Mouse (Mus musculus) A20 (cell line): ENCODE measurements at regions not wholly inside any gene's neighbourhood (a gene's known extent, or its start where the extent isn't known, plus 50 kb on each side); places are given as distances from the start of the nearest gene placed in this dataset.

Source experiments
- DNase-seq: peaks from one replicate; pipeline ENCODE4 v3.0.0-alpha.2; 2011; ENCODE audit warnings: low read depth, low spot score

GRCm38 (mm10) chr13:31166286-31166685 is 192.3 kb downstream of the Gm5447 start:
- DNase-seq, result no peak

- no peak for DNase-seq
Observed at GRCm38 (mm10) chr13:31168854-31169253, 194.8 kb downstream of the Gm5447 start.

- no peak for DNase-seq
Observed at GRCm38 (mm10) chr13:31171751-31172150, 197.7 kb downstream of the Gm5447 start.

DNA sequence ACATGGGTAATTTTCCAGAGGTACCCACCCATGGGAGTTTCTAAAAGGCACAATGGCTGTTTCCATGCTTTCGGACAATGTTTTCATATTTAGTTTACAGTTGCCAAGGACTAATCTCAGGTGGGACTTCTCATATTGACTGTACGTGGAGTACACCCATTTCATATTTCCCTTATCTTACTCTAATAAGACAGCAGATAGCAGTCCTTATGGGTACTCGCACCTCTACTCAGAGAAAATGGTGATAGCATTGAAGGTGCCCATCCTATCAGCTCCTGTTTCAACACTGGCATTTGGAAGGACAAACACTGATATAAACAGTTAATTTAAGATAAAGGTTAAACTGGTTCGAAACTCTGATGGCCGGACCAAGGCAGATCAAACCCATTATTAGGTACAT is 198.6 kb downstream of the Gm5447 start:
- DNase-seq, result no peak

GRCm38 (mm10) chr13:31177999-31178783 is 204.2 kb downstream of the Gm5447 start:
- DNase-seq, result no peak

GRCm38 (mm10) chr13:31178964-31179363 is 205.0 kb downstream of the Gm5447 start:
- DNase-seq, result no peak

GRCm38 (mm10) chr13:31179407-31180001 is 205.5 kb downstream of the Gm5447 start:
- peak; percentile 79 for DNase-seq

GRCm38 (mm10) chr13:31181530-31181929 is 207.5 kb downstream of the Gm5447 start:
- DNase-seq, result no peak

GRCm38 (mm10) chr13:31184845-31185834 is 211.1 kb downstream of the Gm5447 start:
- peak; percentile 53 for DNase-seq

- no peak for DNase-seq
Observed at GRCm38 (mm10) chr13:31186805-31187589, 213.0 kb downstream of the Gm5447 start.

DNA sequence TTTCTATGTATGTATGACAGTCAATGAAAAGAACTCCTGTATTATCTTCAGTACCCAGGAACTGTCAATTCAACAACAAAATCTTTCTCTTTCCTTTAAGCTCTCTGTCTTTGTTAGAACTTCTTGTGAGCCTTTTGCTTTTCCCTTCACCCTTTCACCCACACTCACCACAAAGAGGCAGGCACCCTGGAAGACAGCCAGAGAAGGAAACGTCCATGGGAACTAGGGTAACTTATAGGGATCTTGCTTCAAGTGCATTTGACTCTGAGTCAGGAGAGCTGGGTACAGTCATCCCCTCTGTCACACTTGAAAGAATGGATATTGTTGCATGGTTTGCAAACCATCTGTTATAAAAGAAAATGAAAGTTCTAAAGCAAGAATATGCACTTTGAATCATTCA is 215.1 kb downstream of the Gm5447 start:
- DNase-seq, result no peak

DNA sequence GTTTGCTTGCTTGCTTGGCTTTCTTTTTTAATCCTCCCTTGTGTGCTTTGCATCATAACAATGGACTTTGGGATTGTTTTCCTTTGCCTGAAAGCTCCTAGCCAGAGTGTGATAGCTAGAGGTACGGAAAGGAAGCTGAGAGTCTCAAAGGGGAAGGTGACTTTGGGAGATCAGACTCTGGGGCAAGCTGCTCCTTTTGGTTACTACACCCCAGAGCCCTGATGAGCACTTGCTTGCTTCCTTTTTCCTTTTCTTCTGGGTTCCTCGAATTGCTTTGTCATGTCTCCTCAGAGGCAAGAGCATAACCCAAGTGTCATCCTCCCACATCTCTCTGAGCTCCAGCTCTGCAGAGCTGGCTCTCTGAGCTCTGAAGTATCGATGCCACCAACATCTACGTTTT is 216.0 kb downstream of the Gm5447 start:
- no peak for DNase-seq

DNA sequence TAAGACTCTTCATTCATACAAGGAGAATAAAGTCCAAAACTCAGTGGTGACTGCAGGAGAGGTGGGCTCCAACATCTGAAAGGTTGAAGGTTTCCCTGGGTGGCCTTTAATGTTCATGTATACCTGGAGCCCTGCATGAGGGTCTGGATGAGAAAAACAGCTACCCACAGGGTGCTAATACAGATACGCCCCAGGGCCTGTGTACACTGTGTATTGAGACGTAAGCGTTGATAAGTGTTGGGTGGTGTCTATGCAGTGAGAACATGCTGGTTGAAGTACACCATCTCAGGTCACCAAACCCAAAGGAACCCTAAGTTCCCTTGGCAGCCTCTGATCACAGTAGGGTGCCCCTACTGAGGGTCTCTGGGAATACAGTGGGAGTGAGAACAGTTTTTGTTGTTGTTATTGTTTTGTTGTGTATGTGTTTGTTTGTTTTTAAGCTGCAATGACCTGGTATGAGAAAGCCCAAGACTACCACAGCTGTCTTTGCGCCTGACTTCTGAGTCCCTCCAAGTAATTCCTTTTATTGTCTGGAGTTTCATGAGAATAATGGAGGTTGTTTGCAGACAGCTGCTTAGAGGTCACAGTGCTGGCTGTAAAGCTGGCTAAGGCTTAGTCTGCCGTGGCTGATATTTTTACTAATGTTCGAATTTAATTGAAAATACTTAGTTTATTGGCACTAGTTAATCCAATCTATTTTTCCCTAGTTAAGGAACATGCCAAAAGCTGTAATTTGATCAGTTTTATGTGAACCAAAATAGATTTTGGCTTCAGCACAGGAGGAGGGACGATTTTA is 217.5 kb downstream of the Gm5447 start:
- DNase-seq, result no peak

DNA sequence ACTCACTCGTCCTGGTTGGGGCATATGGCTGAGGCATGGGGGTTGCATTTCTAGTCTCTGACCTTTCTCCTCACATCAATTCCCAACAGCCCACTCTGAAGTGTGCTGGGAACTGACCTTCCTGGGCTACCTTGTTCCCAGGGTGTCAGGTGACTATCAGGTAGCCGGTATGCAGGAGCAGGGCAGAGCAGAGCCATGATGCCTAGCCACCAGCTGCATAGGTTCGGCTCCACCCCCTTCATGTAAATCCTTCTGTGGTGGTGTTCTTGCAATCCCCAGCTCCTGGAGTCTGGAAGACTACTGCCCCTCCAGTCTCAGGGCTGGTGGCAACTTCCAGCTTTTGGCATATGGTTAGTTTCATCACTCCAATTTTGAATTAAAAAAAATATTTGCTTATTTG is 221.0 kb downstream of the Gm5447 start:
- DNase-seq, result no peak

DNA sequence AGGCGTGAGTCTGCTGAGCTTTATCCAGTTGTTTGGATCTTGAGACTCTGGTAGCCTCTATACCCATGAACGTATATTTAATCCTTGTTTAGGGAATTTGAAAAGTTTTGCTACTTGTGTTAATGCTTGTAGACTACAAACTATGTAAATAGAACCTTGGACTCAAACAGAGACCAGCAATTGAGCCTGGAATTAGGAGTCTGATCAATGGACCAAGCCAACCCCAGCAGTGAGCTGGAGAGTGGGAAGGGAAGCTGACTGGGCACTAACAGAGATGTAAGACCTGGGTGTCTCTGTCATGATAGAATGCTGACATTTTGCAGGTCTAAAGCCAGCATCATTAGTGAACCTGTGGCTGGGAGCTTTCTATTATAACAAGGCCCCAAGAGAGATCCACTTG is 222.5 kb downstream of the Gm5447 start:
- DNase-seq, result no peak

- DNase-seq, result no peak
Observed at GRCm38 (mm10) chr13:31197593-31197992, 223.6 kb downstream of the Gm5447 start.

- peak; percentile 45 for DNase-seq
Observed at GRCm38 (mm10) chr13:31199384-31199783, 225.4 kb downstream of the Gm5447 start.

DNA sequence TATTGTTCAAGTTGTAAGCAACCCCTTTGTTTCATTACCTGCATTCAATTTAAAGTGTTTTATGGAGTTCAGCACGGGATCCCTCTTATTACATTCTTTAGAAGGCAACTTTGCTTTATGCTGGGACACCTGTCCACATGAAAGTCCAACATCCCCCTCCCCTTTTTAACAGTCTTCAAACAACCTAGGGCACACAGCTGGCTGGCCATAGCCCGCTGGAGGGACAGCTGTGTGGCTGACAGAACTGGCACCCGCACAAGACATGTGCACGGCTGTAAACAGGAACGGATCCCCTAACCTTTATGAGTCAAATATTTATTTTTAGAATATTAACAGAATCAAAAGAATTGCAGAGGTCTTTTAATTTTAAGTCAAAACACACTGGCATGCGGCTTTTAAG is 230.1 kb downstream of the Gm5447 start:
- peak; percentile 89 for DNase-seq

GRCm38 (mm10) chr13:31206381-31206780 is 232.4 kb downstream of the Gm5447 start:
- no peak for DNase-seq

DNA sequence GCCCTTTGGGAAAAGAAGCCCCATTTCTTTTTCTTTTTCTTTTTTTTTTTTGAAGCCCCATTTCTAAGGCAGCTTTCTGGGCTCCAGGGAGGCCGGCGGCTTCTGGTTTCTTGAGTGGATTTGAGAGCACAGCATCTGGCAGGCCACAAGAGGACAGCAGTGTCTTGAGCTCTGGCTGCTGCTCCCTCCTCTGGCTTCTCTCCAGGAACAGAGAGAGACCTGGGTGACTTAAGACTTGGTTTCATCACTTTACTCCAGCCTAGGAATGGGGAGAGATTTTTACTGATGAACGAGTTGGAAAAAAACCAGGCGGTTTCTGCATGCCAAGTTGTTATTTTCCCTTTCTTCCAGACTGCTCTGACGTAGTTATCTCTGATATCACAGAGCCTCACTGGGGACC is 233.7 kb downstream of the Gm5447 start:
- peak; percentile 19 for DNase-seq

GRCm38 (mm10) chr13:31223016-31223415 is 249.0 kb downstream of the Gm5447 start:
- DNase-seq, result no peak
